Mouse (Mus musculus): Measurements from ENCODE around the gene Rnf169.
A peak's percentile ranks its signal among the peaks of the same experiment; 100 is the strongest.

The Rnf169 gene

DNA sequence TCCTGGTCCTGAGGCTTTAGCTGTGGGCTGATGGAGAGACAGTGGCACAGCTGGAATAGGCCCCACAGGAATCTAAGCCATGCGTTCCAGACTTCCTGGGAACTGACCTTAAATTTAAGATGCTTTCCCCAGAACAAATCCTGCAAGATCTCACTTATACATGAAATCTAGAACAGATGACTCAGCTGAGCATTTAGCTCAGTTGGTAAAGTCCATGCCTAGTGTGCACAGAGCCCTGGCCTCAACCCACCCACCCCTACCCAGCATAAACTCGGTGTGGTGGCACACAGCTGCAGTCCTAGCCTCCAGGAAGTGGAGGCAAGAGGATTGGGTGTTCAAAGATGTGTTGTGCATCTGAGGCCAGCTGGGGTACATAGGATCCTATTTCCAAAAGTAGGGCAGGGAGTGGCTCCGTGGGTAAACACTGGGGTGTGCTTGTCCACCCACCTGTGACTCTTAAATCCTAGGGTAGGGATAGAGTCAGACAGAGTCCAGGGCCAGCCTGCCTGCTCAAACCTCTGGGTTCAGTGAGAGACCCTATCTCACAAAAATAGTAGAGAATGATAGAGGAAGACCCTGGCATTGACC, 90.0 kb downstream of the Rnf169 start:
- DNase-seq: no peak

- DNase-seq: peak; percentile 11 to 14
Observed at GRCm38 (mm10) chr7:99889175-99889880, 90.9 kb downstream of the Rnf169 start.

DNA sequence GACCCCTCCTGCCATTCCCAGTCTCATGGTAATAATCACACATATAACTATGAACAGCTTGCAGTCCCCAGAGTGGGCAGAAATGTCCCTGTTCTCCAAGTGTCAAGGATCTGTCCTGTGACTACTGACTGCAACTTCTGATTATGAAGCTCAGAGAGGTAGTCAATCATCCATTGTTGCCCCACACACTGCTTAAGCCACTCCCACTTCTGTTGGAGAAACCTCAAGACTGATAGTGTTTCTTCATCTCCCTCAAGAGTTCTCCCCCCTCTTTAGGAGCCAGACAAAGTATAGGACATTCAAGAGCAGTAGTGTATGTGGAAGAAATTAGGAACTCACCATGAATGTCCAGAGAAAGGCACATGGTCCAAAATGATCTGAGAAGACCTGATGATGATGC, 92.5 kb downstream of the Rnf169 start:
- DNase-seq: no peak

GRCm38 (mm10) chr7:99887230-99887735, 93.0 kb downstream of the Rnf169 start:
- DNase-seq: no peak

DNA sequence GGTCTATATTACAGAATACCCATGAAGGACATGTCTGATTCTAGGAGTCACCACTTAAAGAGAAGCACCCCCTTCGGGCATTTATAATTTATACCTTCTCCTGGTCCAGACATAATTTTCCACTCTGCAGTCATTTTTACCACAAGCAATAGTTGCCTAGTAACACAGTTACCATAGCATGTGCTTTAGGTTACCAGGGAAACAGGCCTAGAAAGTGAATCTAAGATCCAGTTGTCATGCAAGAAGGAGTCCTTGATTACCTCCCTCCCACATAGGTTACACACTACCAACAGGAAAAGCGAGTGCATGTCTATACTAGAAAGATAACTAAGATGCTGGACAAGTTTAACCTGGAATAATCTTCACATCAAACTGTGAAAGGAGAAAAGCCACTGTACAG, 102.0 kb downstream of the Rnf169 start:
- DNase-seq: no peak

DNA sequence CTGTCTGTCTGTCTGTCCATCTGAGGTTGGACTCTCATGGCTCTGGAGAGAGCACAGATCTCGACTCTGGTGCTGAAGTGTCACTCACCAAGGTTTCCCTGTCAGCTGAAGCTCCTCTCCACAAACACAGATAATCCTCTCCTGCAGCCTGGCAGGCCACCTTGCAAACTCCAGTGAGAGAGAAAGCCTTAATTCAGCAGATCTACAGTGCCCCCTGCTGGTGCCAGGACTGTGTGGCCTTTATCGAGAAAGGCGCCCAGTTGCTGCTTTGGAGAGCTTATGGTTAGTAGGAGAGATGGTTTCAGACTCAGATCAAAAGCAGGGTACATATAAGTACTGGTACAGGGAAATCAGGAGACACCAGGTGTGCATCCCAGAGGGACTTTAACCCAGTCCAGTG, 103.9 kb downstream of the Rnf169 start:
- peak; percentile 67 to 75 for DNase-seq

DNA sequence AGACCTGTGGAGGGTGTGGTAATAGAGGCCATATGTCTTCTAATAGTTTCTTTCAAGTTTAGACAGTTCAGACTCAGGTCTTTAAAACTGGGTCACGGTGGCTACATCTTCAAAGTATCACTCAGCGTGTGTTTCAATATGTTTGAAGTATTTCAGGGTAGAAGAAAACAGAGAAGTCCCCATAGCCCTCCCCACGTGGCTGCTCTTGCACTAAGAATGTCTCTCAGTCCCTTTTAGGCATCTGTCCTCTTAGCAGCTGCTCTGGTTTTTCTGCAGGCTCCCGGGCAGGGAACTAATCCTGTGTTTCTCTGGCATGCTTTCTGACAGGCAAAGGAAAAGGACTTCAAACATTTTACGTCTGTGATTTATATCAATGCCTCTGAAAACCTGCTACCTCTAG, 104.4 kb downstream of the Rnf169 start:
- no peak for DNase-seq

- DNase-seq: no peak
Observed at GRCm38 (mm10) chr7:99873965-99874364, 106.3 kb downstream of the Rnf169 start.

Data from lung, adult 18-20 months (tissue).